Comparison of ENCODE assay signal across 8 mouse cellular contexts in genomic region chr2:140395744-140396231, GRCm38 (mm10). TPM values are rescaled to one million over a fixed set of nuclear protein-coding genes. Genes with fewer than 3 reads are reported as not detected.
DNase-seq lines count a peak whose midpoint lies in the region; ATAC-seq and TF ChIP-seq lines count a peak whose summit lies in the region.

No protein-coding gene starts in this region.

- peak; percentile 34 to 46 for DNase-seq in adrenal gland, adult 18-20 months (ENCODE audit: low spot score in 2 of 2)
- DNase-seq in cerebellum, adult 9-11 months: peak; percentile 75
- peak; percentile 20 to 26 for DNase-seq in frontal cortex, postnatal 36 days (ENCODE audit: low spot score in 2 of 2)
- DNase-seq in left cerebral cortex, adult 2 months (ENCODE audit: extremely low spot score in 1 of 2, low spot score in 2 of 2): peak; percentile 40 to 55
- DNase-seq in right cerebral cortex, postnatal 36 days (ENCODE audit: low spot score in 2 of 2): peak; percentile 3 to 16

- under 1% methylated on average over 26 of the region's 58 CpGs for WGBS in hindbrain, embryonic 16.5 days

- H3K4me2 ChIP-seq in hindbrain, embryonic 16.5 days (ENCODE audit: low read length): peak overlapping the region; percentile 51

- H3K36me3 ChIP-seq in hindbrain, embryonic 16.5 days (ENCODE audit: control insufficient read depth, insufficient read depth, low read length): no peaks in the 10 kb centered on the region

- peaks cover 3% of the 10 kb centered on the region for H3K4me1 ChIP-seq in hindbrain, embryonic 16.5 days (ENCODE audit: control insufficient read depth, insufficient read depth, low read depth, low read length)

- H3K9ac ChIP-seq in hindbrain, embryonic 16.5 days (ENCODE audit: low read depth, low read length): peak overlapping the region; percentile 82

- H3K27ac ChIP-seq in hindbrain, embryonic 16.5 days (ENCODE audit: low read depth, low read length): peak overlapping the region; percentile 78
- peak overlapping the region; percentile 30; the same call in 1 of the 2 replicates for H3K27ac ChIP-seq in left cerebral cortex, adult 2 months

- TF ChIP-seq CTCF in left cerebral cortex, adult 2 months (IDR thresholded peaks at IDR 0.05): no peak

- ATAC-seq in hindbrain, embryonic 16.5 days: peak; percentile 74
- peak; percentile 7; the same call in 1 of the 2 replicates for ATAC-seq in megakaryocyte, adult 5-6 weeks (ENCODE audit: poor library complexity, severe bottlenecking)
- no peak for ATAC-seq in activated CD4-positive, CD25-positive, alpha-beta regulatory T cell, adult 4 months

- no peaks in the 10 kb centered on the region for H3K27me3 ChIP-seq in hindbrain, embryonic 16.5 days (replicated peaks; ENCODE audit: control insufficient read depth, insufficient read depth, low read length)

- intact Hi-C loops in left cerebral cortex, adult 2 months (cut with DNase I): loop anchor here (1.0 to 10.0 kb wide), 2 partner anchors 102 to 331 kb away; partner anchors contain the start of gene Tasp1

- H3K9me3 ChIP-seq in hindbrain, embryonic 16.5 days (ENCODE audit: control insufficient read depth, low read length): no peaks in the 10 kb centered on the region

- H3K4me3 ChIP-seq in hindbrain, embryonic 16.5 days (ENCODE audit: low read length): peak overlapping the region; percentile 80
- H3K4me3 ChIP-seq in left cerebral cortex, adult 2 months: peak overlapping the region; percentile 75

RNA-seq across cellular contexts. Expression of gene Macrod2, which starts 0.7 kb away (rescaled TPM):
- 1 to 10 TPM; 8.4 to 8.6 TPM for total RNA-seq in adrenal gland, adult 18-20 months (2021)
- polyA plus RNA-seq in hindbrain, embryonic 16.5 days (2015; fragmentation: Nextera tagmentation; extraction: Ambion mirVana): 79.2 and 85.4 TPM in 2 replicates
- 10 to 100 TPM; 53.5 to 56.4 TPM for total RNA-seq in left cerebral cortex, adult 2 months (2021)
- total RNA-seq in megakaryocyte, adult 5-6 weeks (2015): 0.31 and 2.4 TPM in 2 replicates
- total RNA-seq in megakaryocyte, adult 5-6 weeks (2017): 1.7 and 2.7 TPM in 2 replicates
- under 1 TPM in 1 of 2 experiments, not detected in 1; 0.71 TPM for polyA plus RNA-seq in activated CD4-positive, CD25-positive, alpha-beta regulatory T cell, adult 4 months (2017; shearing (Covaris generic))

RNA-seq across cellular contexts. Expression of gene Sel1l2, which starts 6.3 kb away (rescaled TPM):
- not detected for total RNA-seq in adrenal gland, adult 18-20 months (2021)
- not detected in 2 replicates for polyA plus RNA-seq in hindbrain, embryonic 16.5 days (2015; fragmentation: Nextera tagmentation; extraction: Ambion mirVana)
- total RNA-seq in left cerebral cortex, adult 2 months (2021): not detected
- total RNA-seq in megakaryocyte, adult 5-6 weeks (2015): not detected in 2 replicates
- not detected in 2 replicates for total RNA-seq in megakaryocyte, adult 5-6 weeks (2017)
- polyA plus RNA-seq in activated CD4-positive, CD25-positive, alpha-beta regulatory T cell, adult 4 months (2017; shearing (Covaris generic)): not detected

Comparison
In these comparisons a context has a peak if more than half of its experiments do, and no peak if none do; other contexts are left out.
1. DNase-seq: peak in every context shown above with its lines; median percentile 75 in cerebellum, adult 9-11 months; 48 in left cerebral cortex, adult 2 months; 40 in adrenal gland, adult 18-20 months; 23 in frontal cortex, postnatal 36 days; 10 in right cerebral cortex, postnatal 36 days.
2. RNA of gene Macrod2, which starts 0.7 kb away (total RNA-seq): 53.5 to 56.4 TPM in left cerebral cortex, adult 2 months; 8.4 to 8.6 TPM in adrenal gland, adult 18-20 months and 0.31 to 2.7 TPM in megakaryocyte, adult 5-6 weeks; every median in the first group is over 4 times any median in the second.